Mouse (Mus musculus) urinary bladder, postnatal 0 days (tissue): ENCODE data around the gene Dnase1l1. TPM values are rescaled to one million over a fixed set of nuclear protein-coding genes. Genes with fewer than 3 reads are reported as not detected.

Experiments
- microRNA-seq: library from miRNA; unstranded; fragments of <30 nt; microRNA quantifications from one replicate; pipeline ENCODE4, GENCODE M21; 2016
- polyA plus RNA-seq: library from polyadenylated mRNA; unstranded; fragments of >200 nt; fragmentation: Nextera tagmentation; extraction: Ambion mirVana; gene quantifications from 2 replicates; pipeline ENCODE4 v1.2.1, GENCODE M21; 2015

Dnase1l1 gene
- polyA plus RNA-seq: 18.6 and 20.0 TPM in 2 replicates

GRCm38 (mm10) chrX:74281732-74282394 lies at the start of gene Dnase1l1, which contains the start of gene Taz:
Gene Dnase1l1 (minus strand): TSS chrX:74282337.
Gene Taz (plus strand): TSS chrX:74281912.

DNA sequence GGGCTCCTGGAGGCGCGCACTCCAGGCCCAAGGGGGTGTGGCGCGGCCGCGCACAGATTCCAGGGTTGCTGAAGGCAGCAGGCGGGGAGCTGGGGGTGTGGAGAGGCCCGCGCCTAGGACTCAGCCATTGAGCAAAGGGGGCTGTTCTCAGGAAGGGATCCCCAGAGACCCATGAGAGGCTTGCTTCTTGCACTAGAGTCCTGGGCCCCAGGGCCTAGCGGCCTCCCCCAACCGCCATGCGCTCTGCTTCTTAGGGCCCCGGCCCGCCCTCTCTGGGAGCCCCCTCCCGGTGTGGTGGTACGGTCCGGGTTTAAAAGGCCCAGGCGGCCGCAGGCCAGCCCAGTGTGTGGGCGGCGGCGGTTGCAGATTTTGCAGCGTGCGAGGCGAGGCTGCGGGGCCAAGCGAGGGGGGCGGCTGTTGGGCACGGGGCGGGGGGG lies 46.6 kb upstream of the Dnase1l1 start, which contains the start of gene Plxna3:
TSS of gene Plxna3 (plus strand) at position 342 of the 437 bp plus-strand sequence.

DNA sequence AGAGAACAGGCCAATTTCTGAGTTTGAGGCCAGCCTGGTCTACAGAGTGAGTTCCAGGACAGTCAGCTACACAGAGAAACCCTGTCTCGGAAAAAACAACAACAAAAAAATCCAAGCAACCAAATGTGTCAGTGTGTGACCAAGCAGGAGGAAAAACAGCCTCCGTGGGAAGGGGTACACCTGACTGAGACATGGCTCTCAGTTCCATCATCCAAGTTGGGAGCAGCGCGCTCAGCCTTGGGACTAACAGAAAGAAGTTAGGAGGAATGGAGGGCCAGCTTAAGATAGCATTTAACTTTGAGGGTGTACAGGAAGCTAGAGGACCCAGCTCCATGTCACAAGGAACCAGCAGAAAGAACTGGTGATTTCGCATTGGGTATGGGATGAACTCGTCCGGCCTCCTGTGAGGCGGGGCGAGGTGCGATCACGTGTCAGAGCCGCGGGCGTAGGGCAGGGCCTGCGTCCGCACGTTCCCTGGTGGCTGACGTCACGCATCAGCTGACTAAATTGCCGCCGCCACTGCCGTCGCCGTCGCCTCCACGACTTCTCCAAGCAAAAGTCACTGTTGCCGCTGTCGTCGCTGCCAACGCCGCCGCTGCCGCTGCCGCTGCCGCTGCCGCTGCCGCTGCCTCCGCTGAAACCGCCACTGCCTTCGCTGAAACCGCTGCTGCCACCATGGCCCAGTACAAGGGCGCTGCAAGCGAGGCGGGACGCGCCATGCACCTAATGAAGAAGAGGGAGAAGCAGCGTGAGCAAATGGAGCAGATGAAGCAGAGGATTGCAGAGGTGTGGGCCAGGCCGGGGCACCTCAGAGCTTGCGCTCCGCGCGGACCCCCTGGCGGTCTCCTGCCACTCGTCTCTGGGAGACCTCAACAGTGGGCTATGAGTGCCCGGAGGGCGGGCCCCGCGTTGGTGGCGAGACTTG lies 30.7 kb upstream of the Dnase1l1 start, which contains the start of gene Fam50a:
TSS of gene Fam50a (plus strand) at position 494 of the 925 bp plus-strand sequence.

GRCm38 (mm10) chrX:74304867-74305700 lies 22.9 kb upstream of the Dnase1l1 start, which contains the start of gene Gdi1:
Gene Gdi1 (plus strand): TSS chrX:74304998.

GRCm38 (mm10) chrX:74296538-74297448 lies 14.7 kb upstream of the Dnase1l1 start, which contains the start of gene Atp6ap1:
Gene Atp6ap1 (plus strand): TSS chrX:74297097.

DNA sequence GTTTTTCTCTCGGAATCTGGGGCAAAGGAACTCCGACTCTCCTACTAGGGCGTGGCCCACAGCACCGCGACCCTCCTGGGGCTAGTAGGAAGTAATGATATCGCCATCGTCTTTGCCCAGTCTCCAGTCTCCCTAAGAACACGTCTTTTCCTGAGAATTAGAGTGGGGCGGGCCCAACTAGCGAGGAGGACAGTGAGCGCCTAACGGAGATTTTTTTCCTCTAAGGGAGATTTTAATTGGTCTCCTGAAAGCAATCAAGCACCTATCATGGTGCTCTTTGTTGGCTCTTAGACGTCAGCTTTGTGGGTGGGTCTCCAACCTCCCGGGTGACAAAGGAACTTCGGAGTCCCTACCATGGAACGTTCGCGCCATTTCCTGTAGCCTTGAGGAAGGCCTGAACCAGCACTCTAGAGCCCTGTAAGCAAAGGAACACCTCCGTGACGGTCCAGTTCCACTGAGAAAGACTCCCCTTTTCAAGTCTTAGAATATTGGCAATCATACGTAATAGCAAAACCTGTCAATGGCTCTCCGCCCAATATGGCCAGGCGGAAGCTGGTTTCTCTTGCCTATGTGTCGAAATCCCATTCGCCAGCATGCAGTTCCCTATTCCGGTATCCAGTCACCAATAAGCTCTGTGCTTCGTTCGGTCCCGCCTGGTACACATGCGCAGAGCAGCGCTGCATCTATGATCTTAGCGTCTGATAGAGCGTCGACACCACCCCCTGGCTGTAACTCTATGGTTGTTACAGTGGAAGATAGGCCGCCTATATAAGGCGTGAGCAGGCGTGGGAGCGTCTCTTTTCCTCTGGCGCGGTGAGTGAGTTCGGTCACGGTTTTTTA lies 11.9 kb downstream of the Dnase1l1 start, which contains the start of gene Rpl10:
TSS of gene Rpl10 (plus strand) at position 751 of the 840 bp plus-strand sequence.

GRCm38 (mm10) chrX:74254153-74254887 lies 27.8 kb downstream of the Dnase1l1 start, which contains the start of gene Emd:
Gene Emd (plus strand): TSS chrX:74254687.

DNA sequence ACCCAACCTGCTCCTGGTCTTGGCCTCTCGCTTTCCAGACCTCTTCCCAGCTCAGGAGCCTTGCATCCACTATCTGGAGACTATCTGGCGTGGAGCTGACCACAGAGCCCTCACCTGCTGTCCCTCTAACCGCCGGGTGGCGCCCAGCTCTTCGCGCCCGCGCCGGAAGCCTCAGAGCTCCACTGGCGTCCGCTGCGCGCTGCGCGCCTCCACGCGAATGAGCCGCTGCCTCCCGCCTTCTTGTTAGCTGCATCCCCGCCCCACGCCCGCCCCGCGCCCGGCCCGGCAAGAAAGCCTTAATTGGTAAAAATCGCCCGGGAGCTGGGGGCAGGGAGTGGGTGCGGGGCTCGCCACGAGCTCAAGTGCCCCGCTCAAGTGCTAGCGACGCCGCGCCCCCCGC lies 32.5 kb downstream of the Dnase1l1 start, which contains the start of gene Flna:
TSS of gene Flna (minus strand) at position 206 of the 400 bp plus-strand sequence.

Small RNAs within 50 kb of the gene (microRNA-seq; reads per million reads assigned to microRNA genes)
- gene Mir7091: 1.2 reads per million
- gene Mir7092: 0.93 reads per million

Other genes with a start within 250 kb of the Dnase1l1 start
- not detected in 2 replicates for gene Opn1mw, start 154.9 kb downstream of the Dnase1l1 start, polyA plus RNA-seq
- gene Mecp2, start 147.0 kb downstream of the Dnase1l1 start, polyA plus RNA-seq: 8.5 and 9.1 TPM in 2 replicates
- gene Tex28, start 114.5 kb downstream of the Dnase1l1 start, polyA plus RNA-seq: not detected in 2 replicates
- gene Tktl1, start 105.1 kb downstream of the Dnase1l1 start, polyA plus RNA-seq: 0.10 and 0.16 TPM in 2 replicates
- 1,264 and 1,315 TPM in 2 replicates for gene Flna, start 32.5 kb downstream of the Dnase1l1 start, polyA plus RNA-seq
- 27.8 and 28.9 TPM in 2 replicates for gene Emd, start 27.6 kb downstream of the Dnase1l1 start, polyA plus RNA-seq
- 802 and 865 TPM in 2 replicates for gene Rpl10, start 11.5 kb downstream of the Dnase1l1 start, polyA plus RNA-seq
- 50.5 and 56.1 TPM in 2 replicates for gene Taz, start 425 bp downstream of the Dnase1l1 start, polyA plus RNA-seq
- 97.3 and 109 TPM in 2 replicates for gene Atp6ap1, start 14.8 kb upstream of the Dnase1l1 start, polyA plus RNA-seq
- gene Gdi1, start 22.7 kb upstream of the Dnase1l1 start, polyA plus RNA-seq: 106 and 112 TPM in 2 replicates
- gene Fam50a, start 30.7 kb upstream of the Dnase1l1 start, polyA plus RNA-seq: 38.8 and 45.1 TPM in 2 replicates
- 2.2 and 2.3 TPM in 2 replicates for gene Plxna3, start 46.7 kb upstream of the Dnase1l1 start, polyA plus RNA-seq
- 74.8 and 80.3 TPM in 2 replicates for gene Lage3, start 71.3 kb upstream of the Dnase1l1 start, polyA plus RNA-seq
- 65.4 and 70.7 TPM in 2 replicates for gene Ubl4a, start 90.9 kb upstream of the Dnase1l1 start, polyA plus RNA-seq
- gene Slc10a3, start 91.0 kb upstream of the Dnase1l1 start, polyA plus RNA-seq: 18.1 and 19.6 TPM in 2 replicates
- 27.6 and 28.2 TPM in 2 replicates for gene Fam3a, start 110.9 kb upstream of the Dnase1l1 start, polyA plus RNA-seq
- 17.3 and 17.9 TPM in 2 replicates for gene Ikbkg, start 111.0 kb upstream of the Dnase1l1 start, polyA plus RNA-seq
- 61.1 and 65.3 TPM in 2 replicates for gene G6pdx, start 146.9 kb upstream of the Dnase1l1 start, polyA plus RNA-seq
- not detected in 2 replicates for gene Gm6880, start 199.1 kb upstream of the Dnase1l1 start, polyA plus RNA-seq